Mouse (Mus musculus): Measurements from ENCODE around the gene Nudt1.

The Nudt1 gene

DNA sequence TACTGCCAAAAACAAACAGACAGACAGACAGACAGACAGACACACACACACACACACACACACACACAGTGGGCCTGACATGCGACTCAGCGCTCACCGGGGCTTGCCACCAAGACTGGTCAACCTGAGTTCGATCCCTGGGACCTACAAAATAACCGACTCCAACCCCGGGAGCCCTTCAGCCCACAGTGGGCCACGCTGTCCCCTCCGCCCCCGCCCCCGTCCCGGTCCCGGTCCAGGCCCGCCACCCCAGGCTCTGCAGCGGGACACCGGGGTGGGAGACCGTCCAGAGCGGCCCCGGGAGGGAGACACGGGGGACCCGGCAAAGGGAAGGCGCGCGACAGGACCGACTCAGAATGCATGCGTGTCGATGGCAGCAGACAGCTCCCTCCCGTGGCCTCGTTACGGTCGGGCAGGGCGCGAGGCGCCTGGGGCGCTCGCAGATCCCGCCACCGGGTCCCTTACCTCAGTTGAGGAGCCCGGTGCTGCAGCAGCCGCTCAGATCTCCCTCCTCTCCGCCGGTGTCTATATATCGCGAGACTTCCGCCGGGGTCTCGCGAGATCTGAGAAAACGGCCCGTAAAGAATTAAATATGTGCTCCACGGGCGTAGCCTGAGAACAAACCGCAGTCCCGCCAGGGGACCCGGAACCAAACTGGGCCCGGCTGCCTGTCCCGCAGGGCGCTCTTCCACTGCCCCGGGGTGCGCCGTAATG, at the start of gene Nudt1, which contains the start of gene Mad1l1:
Nudt1 (plus strand) TSS at position 615 of the 714 bp plus-strand sequence.
Mad1l1 (minus strand) TSS at position 511 of the 714 bp plus-strand sequence.
- DNase-seq (ENCODE audit: low read depth, low spot score): peak; percentile 93

DNA sequence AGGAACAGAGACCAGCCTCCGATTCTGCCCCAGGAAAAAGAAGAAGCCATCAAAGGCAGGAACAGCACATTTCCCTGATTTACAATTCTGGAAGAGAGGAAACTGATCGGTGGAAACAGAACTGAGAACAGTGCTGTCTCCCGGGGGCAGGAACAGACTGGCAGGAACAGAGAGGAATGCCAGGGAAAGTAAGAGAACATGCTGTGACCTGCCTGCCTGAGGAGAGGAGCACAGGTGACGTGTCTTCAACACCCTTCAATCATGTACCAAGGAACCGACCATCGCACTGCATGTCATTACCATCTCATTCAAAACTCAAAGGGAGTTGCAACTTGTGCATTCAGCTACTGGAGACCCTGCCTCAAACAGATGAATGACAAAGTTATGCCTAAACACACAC, 44.7 kb upstream of the Nudt1 start:
- DNase-seq (ENCODE audit: low read depth, low spot score): peak; percentile 50

DNA sequence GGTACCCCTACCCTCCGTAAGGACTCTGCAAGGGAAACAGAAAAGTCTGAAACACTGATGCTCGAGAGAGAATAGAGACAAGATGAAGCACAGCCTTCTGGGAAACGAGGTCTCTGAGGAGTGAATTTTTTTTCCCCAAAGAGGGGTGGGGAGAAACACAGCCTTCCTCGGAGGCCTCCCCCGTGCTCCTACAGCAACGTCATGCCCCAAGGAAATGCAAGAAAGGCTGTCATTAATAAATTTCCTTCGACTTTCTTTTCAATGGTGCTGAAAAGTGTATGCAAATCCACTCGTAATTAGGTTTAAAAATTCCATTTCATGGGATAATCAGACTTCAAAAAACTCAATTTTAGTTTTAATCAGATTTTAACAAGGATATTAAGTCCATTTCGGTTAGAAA, 41.3 kb upstream of the Nudt1 start:
- DNase-seq (ENCODE audit: low read depth, low spot score): no peak

DNA sequence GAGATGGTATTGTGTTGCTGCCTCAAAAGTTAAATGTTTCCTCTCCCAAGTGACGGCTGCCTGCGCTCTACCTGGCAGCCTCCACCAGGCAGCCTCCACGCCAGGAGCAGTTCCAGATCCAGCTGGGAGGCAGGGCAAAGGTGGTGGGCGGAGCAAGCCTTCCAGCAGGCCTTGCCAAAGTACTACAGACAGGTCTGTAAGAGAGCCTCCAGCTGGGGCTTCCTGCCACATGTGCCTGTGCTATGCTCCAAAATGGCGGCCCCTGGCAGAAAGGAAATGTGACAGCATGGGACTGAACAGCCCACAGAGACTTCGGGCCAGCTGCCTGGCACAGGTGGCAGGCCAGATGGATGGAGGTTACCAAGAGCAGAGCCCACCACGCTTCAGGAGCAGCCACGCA, 39.1 kb upstream of the Nudt1 start:
- DNase-seq (ENCODE audit: low read depth, low spot score): peak; percentile 54

DNA sequence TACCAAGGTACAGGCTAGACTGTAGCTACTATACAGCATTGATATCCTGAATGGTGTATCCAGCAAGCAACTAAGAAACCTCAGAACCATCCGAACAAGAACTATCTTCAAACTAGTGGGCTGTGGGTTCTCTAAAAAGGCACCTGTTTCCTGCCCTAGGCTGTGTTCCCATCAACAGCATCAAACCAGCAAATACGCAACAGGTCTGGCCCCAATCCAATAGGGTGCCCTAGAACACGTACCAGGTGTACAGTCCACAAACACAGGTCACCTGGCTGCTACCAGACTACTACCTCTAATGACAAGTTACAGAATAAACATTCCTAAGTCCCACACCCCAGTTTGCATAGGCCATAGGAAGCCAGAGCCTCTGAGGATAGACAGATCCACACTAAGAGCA, 38.6 kb upstream of the Nudt1 start:
- DNase-seq (ENCODE audit: low read depth, low spot score): no peak

DNA sequence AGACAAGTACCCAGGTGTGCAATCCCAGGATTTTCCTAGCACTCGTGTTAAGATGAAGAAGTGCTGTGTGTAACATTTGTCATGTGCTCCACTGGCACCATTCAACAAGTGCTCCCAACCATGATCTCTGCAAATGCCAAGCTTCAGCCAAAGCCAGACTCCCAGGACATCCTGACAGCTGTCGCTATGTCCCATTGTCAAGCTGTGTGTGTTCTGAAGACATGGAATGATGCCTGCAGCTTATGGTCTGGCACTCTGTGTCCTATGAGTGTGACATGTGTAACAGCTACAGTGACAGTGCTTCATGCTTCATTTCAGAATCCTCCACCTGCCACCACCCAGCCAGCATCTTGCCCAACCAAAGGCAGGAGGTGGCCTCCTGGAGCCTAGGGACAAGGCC, 37.4 kb upstream of the Nudt1 start:
- DNase-seq (ENCODE audit: low read depth, low spot score): no peak

DNA sequence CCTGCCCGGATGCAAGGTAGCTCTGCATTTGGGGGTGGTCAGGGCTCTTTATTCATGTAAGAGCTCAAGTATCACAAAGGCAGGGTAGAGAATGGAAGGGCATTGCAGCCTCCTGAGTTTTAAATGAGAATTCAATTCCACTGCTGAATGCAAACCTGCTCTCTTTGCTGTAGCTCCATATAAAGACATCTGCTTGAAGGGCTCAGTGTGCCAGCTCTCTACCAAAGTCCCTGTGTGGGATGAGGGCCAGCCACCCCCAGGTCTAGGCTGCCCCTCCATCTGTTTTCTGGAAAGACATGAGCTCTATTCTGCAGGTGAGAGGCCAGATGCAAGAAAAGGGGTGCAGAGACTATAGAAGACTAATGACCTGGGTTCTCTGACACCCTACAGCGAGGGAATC, 36.7 kb upstream of the Nudt1 start:
- DNase-seq (ENCODE audit: low read depth, low spot score): peak; percentile 44

DNA sequence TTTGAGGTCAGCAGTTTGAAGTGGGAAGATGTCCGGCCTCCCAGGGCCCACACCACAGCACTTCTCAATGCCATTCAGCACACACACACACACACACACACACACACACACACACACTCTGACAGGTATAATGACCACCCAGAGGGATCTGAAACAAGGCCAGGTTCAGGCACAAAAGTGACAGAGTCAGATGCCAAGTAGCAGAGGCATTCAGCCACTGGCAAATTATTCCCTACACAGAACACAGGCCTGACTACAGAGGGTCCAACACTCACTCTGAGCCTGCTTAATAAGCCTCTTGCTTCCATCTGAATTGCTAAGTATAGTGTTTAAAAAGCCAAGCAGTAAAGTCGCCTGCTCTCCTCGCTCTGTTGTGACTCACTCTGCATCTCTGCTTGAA, 33.2 kb upstream of the Nudt1 start:
- peak; percentile 67 for DNase-seq (ENCODE audit: low read depth, low spot score)

DNA sequence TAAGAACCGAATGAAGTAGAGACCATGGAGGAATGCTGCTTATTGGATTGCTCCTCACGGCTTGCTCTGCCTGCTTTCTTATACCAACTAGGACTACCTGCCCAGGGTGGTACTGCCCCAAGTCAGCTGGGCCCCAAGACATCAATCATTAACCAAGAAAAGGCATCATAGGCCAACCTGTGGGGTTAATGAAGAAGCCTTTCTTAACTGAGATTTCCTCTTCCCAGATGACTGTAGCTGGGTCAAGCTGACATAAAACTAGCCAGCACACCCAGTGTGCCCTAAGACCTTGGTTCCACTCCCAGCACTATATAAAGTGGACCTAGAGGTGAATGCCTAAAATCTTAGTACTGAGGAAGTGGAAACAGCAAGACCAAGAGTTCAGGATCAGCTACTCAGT, 32.3 kb upstream of the Nudt1 start:
- DNase-seq (ENCODE audit: low read depth, low spot score): no peak

DNA sequence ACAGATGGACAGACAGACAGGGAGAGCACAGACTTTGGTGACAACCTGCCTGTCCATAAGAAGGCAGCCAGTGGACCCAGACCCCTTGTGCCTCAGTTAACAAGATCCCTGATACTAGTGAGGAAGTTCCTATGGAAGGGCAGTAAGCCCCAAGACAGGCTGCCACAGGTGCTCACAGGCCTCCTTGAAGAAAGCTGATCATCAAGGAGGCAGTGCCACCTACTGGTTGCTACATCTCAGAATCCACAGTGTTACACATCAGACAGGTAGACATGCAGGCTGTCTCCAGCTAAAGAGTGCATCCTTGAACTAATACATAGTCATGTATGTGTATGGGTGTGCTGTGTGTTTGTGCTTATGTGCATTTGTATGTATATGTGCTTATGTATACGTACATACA, 29.3 kb upstream of the Nudt1 start:
- peak; percentile 90 for DNase-seq (ENCODE audit: low read depth, low spot score)

DNA sequence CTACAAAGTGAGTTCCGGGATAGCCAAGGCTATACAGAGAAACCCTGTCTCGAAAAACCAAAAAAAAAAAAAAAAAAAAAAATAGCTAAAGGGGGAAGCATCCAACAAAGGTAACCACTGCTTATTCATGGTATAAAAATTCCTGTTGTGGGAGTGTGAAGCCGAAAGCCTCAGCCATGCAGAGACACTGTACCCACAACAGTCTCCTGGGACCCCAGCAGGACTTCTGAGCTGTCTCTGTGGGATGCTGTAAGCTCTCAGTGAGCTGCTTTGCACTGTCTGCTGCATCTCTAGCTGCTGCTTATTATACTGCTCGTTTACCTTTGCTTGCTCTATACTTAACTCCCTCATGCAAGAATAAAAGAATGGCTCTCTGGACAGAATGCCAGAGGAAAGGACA, 23.2 kb upstream of the Nudt1 start:
- no peak for DNase-seq (ENCODE audit: low read depth, low spot score)

DNA sequence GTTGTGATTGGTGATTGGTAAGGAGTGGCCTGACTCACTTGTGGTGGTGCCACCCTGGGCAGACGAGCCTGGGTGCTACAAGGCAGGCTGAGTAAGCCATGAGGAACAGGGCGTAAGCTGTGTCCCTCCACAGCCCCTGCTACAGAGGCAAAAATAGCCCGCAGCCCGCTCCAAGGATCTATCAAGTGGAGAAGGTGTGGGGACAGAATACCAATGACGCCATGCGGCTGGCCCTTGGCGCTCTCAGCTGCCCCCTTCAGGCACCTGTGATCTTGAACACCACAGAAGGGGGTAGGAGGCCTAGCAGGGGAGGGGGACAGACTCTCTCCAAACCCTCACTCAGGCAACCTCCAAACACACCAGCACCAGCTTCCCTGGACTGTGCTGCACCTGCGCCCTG, 15.4 kb upstream of the Nudt1 start:
- DNase-seq (ENCODE audit: low read depth, low spot score): no peak

DNA sequence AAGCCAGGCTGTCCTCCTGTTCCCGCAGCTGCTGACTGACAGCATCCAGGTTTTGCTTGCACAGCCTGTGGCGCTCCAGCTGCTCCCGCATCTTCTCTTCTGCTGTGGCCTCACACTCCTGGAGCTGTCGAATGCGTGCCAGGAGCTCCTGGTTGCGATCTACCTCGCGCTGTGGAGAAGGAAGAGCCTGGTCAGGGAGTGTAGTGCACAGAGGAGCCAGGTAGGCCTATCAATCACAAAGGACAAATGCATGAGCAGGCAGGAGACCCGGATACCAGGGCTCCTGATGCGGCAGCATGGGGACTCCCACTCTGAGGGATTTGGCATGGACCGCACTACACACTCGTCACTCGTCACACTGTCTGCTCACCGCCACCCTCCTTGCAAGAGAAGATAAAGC, 13.9 kb upstream of the Nudt1 start:
- no peak for DNase-seq (ENCODE audit: low read depth, low spot score)

DNA sequence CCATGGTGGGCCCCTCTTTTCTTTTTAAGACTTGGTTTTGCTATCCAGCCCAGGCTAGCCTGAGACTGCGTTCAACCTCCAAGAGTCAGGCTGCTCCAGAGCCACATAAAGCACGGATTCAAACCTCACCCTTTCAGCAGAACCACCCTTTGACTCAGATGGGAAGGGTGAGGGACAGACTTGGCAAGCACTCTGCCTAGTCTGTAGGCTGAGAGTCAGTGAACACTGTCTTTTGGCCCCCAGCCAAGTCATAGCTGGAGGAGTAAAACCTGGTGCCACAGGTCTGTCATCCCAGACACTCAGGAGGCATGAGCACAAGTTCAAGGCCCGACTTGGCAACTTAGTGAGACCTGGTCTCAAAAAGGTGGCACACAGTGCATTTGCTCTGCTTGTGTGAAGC, 4.7 kb upstream of the Nudt1 start:
- no peak for DNase-seq (ENCODE audit: low read depth, low spot score)

DNA sequence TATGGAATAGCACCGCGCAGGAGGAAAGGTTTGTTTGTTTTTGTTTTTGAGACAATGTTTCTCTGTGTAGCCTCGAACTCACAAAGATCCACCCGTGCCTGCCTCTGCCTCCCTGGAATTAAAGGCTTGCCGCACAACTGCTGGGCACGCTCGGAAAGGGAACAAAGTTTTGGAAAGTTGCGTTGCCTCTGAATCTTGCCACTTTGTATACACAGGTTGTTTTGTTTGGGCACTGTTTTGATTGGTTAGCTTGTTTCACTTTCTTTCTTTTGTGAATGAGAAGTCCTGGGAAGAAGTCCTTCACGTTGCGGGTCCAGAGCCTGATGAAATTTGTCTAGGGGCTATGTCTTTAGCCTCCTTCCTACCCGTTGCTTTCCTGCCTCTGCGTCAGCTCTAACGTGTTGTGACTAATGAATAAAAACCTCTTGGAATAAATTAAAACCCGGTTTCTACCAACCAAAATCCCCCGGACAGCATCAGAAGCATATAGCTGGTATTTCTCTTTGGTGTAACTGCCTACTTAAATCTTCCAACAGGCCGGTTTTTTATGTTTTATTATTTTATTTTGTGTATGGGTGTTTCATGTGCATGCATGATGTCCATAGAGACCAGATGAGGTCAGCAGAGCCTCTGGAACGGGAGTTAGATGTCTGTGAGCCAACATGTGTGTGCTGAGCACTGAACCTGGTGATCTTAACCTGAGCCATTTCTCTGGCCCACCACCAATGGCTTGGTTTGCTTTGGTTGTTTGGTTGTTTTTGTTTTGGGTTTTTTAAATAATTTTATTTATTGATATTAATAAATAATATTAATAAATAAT, 510 bp downstream of the Nudt1 start:
- peak; percentile 27 for DNase-seq (ENCODE audit: low read depth, low spot score)

DNA sequence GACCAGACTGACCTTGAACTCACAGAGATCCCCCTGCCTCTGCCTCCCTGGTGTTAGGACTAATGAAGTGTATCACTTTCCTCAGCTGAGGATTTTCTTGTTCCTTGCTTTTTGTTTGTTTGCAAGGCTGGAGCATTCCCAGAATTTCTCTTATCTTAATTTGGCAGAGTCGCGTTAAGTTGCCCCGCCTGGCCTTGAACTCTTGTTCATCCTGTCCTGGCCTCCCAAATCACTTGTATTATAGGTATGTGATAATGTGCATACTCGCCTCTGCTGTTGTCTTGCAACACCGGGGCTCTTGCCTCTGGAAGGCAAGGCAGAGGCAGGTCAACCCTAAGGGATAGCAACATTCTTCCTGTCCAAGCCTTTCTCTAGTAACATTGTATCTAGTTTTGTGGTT, 2.6 kb downstream of the Nudt1 start:
- no peak for DNase-seq (ENCODE audit: low read depth, low spot score)

DNA sequence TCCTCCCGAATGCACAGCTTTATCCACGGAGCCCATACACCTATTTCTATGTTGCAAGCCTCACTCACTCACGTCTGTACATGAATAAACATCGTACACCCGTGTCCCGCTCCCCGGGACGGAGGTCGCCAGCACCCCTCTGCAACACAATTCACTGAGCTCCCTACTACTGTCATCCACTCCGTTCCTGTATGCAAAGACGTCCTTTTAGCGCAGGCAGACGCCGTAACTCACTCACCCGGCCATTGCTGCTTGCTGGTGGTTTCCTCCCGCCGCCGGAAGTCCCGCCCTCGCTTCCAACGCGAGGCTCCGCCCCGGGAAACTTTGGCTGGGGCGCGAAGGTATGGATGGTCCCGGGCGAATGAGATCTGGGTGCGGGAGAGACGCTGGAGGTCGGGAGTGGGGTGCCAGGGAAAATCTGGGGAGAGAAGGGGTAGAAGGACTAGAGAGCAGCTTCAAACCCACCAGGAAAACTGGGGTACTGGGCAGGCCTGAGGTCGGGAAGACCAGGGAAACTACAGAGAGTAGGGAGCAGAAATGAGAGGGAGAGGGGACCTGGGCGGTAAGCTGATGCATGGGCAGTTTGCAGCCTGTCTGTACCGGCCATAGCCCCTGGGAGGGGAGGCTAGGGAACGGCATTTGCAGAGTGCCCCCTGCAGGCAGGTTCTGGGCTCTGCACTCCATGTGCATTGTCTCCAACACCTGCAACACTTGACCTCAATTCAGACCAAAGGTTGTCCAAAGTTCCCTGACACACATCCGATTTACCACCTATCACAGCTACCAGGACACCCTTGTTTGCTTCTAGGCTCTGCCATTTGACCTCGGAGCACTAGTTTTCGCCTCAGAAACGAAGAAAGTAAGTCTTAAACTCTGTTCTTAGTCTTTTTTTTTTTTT, 10.4 kb downstream of the Nudt1 start, which contains the start of gene Mrm2:
Mrm2 (minus strand) TSS at position 284 of the 898 bp plus-strand sequence.
- DNase-seq (ENCODE audit: low read depth, low spot score): peak; percentile 80

DNA sequence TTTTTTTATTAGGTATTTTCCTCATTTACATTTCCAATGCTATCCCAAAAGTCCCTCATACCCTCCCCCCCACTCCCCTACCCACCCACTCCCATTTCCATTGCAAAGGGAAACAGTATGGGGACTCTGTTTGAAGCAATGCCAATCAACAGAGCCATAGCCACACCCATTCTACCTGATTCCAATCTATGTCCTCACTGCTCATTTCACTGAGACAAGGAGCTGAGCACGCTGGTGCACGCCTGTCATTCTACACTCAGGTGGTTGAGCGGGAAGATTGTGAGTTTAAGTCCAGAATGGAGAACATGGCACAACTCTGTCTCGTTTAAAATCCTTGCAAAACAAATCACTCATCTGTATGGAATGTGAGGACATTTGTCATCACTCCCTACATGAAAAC, 11.1 kb downstream of the Nudt1 start:
- DNase-seq (ENCODE audit: low read depth, low spot score): no peak

DNA sequence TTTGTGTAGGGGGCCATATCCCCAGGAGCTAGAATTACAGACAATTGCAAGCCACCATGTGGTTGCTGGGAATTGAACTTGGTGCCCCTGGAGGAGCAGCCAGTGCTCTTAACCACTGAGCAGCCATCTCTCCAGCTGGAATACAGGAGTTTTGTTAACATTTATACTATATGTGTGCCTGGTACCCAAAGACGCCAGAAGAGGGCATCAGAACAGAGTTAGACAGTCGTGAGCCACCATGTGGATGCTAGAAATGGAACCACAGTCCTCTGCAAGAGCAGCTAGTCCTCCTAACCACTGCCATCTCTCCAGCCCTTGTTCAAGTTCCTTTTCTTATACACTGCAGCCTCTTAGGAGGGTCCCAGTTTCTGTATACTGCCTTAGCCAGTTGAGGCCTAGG, 12.2 kb downstream of the Nudt1 start:
- peak; percentile 19 for DNase-seq (ENCODE audit: low read depth, low spot score)

DNA sequence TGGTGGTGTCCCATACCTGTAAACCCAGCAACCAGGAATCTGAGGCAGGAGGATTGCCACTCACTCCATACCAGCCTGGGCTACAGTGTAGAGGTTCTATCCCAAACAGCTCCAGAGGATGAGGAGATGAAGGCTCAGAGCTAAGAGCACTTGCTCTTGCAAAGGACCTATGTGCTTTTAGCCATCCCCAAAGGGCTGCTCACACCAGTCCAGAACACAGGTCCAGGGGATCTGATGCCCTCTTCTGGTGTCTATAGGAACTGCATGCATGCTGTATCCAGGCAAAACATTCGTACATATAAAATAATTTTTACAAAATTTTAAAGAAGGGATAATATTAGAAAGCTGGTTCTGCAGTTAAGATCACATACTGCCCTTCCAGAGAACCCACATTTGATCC, 15.2 kb downstream of the Nudt1 start:
- peak; percentile 60 for DNase-seq (ENCODE audit: low read depth, low spot score)

DNA sequence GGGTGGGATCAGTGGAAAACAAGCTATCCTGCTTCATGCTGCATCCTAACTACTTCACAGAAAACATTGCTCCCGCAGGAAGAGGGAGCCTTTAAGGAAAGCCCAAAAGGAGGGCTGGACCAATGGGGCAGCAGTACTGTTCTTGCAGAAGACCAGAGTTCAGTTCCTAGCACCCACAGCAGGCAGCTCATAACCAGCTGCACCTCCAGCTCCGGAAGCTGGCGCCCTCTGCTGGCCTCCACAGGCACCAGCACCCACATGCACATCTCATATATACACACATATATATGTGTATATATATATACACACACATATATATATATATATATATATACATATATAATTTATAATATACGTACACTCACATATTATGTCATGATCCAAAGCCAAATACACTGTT, 17.3 kb downstream of the Nudt1 start:
- DNase-seq (ENCODE audit: low read depth, low spot score): no peak

DNA sequence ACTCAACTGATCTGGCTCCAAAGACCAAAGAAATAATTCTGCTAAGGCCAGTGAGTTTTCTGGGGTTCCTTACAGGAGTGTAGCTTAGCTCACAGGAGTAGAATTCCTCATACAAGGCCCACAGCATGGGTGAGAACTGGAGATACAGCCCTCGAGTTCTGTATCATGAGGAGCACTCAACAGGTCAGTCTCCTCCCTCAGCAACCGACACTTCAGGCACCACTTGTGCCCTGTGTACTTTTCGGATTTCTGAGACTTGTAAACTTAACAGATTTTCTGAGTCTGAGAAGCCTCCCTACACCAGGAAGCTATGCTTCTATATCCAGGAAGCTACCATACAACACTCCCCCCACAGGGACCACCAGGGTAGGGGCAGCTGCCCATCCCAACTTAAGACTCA, 18.4 kb downstream of the Nudt1 start:
- DNase-seq (ENCODE audit: low read depth, low spot score): no peak
